Mouse (Mus musculus) liver, embryonic 14.5 days (tissue): Measurements from ENCODE around the gene Ccdc122.

Experiments used
- CTCF ChIP-seq: IDR thresholded peaks from 2 replicates; pipeline ENCODE4 v1.5.1; 2016; ENCODE audit warnings: antibody characterized with exemption, low read depth, control low read depth
- EP300 ChIP-seq: IDR thresholded peaks from 2 replicates; pipeline ENCODE4 v1.6.1; 2016; ENCODE audit warnings: antibody characterized with exemption, low read depth

DNA sequence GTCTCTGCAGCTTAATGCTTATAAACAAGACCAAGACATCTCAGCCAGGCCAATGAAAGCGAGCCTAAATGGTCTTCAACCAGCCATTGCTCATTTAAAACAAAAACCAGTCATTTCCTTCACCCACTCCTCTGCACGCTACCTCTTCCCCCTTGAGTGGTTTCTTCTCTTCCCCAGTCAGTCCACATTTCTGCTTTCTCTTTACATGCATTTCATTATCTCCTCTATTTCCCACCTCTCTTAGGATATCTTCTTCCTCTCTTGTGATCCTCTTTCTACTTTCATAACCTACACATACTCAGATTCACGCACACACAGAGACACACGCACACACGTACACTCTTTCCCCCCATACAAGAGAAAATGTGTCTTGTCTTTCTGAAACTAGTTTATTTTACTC is 44.7 kb downstream of the Ccdc122 start:
- TF ChIP-seq CTCF (no peak), EP300 (no peak)
